Mouse (Mus musculus): Measurements from ENCODE around the gene Mid1. TPM values are rescaled to one million over a fixed set of nuclear protein-coding genes. Genes with fewer than 3 reads are reported as not detected.
"Not testable (repeated sequence)": the region's sequence is repeated elsewhere in the genome, so short reads cannot be mapped to it uniquely, and the experiment has no call there.

The Mid1 gene
- polyA plus RNA-seq, 1 experiment from 2014 or later = 4.8 TPM

GRCm38 (mm10) chrX:169975681-169976131 lies 290.7 kb downstream of the Mid1 start:
- peak; percentile 15; the same call in 1 of the 2 replicates for ATAC-seq (ENCODE audit: low read depth)
- H3K27ac ChIP-seq (ENCODE audit: low read length); H3K9ac ChIP-seq (ENCODE audit: low read length); H3K9me3 ChIP-seq (ENCODE audit: control insufficient read depth, low read length); H3K4me1 ChIP-seq (replicated peaks; ENCODE audit: control insufficient read depth, insufficient read depth, low read length); H3K4me2 ChIP-seq (ENCODE audit: low read depth, low read length); H3K4me3 ChIP-seq (ENCODE audit: low read length); H3K27me3 ChIP-seq (ENCODE audit: control insufficient read depth, insufficient read depth, low read depth, low read length): not testable (repeated sequence)
- peaks cover 20% of the 10 kb centered on the region; the same call in 1 of the 2 replicates for H3K36me3 ChIP-seq (ENCODE audit: control insufficient read depth, insufficient read depth, low read length)
- 60% methylated on average over 3 of the region's 3 CpGs for WGBS

- not testable (repeated sequence) for H3K27ac ChIP-seq (ENCODE audit: low read length); ATAC-seq (ENCODE audit: low read depth); H3K9ac ChIP-seq (ENCODE audit: low read length); H3K9me3 ChIP-seq (ENCODE audit: control insufficient read depth, low read length); H3K4me1 ChIP-seq (replicated peaks; ENCODE audit: control insufficient read depth, insufficient read depth, low read length); H3K27me3 ChIP-seq (ENCODE audit: control insufficient read depth, insufficient read depth, low read depth, low read length); H3K4me2 ChIP-seq (ENCODE audit: low read depth, low read length); H3K4me3 ChIP-seq (ENCODE audit: low read length)
- 67% methylated on average over 5 of the region's 5 CpGs for WGBS
- H3K36me3 ChIP-seq (ENCODE audit: control insufficient read depth, insufficient read depth, low read length) = peaks cover 21% of the 10 kb centered on the region; the same call in 1 of the 2 replicates
Observed at GRCm38 (mm10) chrX:169976340-169976739, 291.3 kb downstream of the Mid1 start.

- ATAC-seq (ENCODE audit: low read depth); H3K4me2 ChIP-seq (ENCODE audit: low read depth, low read length); H3K27me3 ChIP-seq (ENCODE audit: control insufficient read depth, insufficient read depth, low read depth, low read length); H3K4me3 ChIP-seq (ENCODE audit: low read length); H3K27ac ChIP-seq (ENCODE audit: low read length); H3K9me3 ChIP-seq (ENCODE audit: control insufficient read depth, low read length); H3K4me1 ChIP-seq (replicated peaks; ENCODE audit: control insufficient read depth, insufficient read depth, low read length); H3K9ac ChIP-seq (ENCODE audit: low read length): not testable (repeated sequence)
- H3K36me3 ChIP-seq (ENCODE audit: control insufficient read depth, insufficient read depth, low read length) = peaks cover 34% of the 10 kb centered on the region
- WGBS = 89% methylated on average over 7 of the region's 7 CpGs
Observed at GRCm38 (mm10) chrX:169977856-169978435, 292.9 kb downstream of the Mid1 start.

GRCm38 (mm10) chrX:169978436-169979381 lies 293.7 kb downstream of the Mid1 start:
- not testable (repeated sequence) for H3K4me1 ChIP-seq (replicated peaks; ENCODE audit: control insufficient read depth, insufficient read depth, low read length); H3K9ac ChIP-seq (ENCODE audit: low read length); H3K4me3 ChIP-seq (ENCODE audit: low read length); H3K27me3 ChIP-seq (ENCODE audit: control insufficient read depth, insufficient read depth, low read depth, low read length)
- 62% methylated on average over 29 of the region's 29 CpGs for WGBS
- H3K27ac ChIP-seq (ENCODE audit: low read length) = peak overlapping the region; percentile 4; the same call in 1 of the 2 replicates
- H3K4me2 ChIP-seq (ENCODE audit: low read depth, low read length) = peak overlapping the region; percentile 2; the same call in 1 of the 2 replicates
- peaks cover 11% of the 10 kb centered on the region for H3K9me3 ChIP-seq (ENCODE audit: control insufficient read depth, low read length)
- H3K36me3 ChIP-seq (ENCODE audit: control insufficient read depth, insufficient read depth, low read length) = peaks cover 37% of the 10 kb centered on the region
- peak; percentile 35; the same call in 1 of the 2 replicates for ATAC-seq (ENCODE audit: low read depth)

GRCm38 (mm10) chrX:169979461-169980202 lies 294.6 kb downstream of the Mid1 start:
- H3K27me3 ChIP-seq (ENCODE audit: control insufficient read depth, insufficient read depth, low read depth, low read length); ATAC-seq (ENCODE audit: low read depth); H3K4me1 ChIP-seq (replicated peaks; ENCODE audit: control insufficient read depth, insufficient read depth, low read length); H3K9ac ChIP-seq (ENCODE audit: low read length); H3K4me3 ChIP-seq (ENCODE audit: low read length); H3K27ac ChIP-seq (ENCODE audit: low read length); H3K4me2 ChIP-seq (ENCODE audit: low read depth, low read length): not testable (repeated sequence)
- Histone ChIP-seq H3K9me3 (ENCODE audit: control insufficient read depth, low read length) (peaks cover 12% of the 10 kb centered on the region), H3K36me3 (ENCODE audit: control insufficient read depth, insufficient read depth, low read length) (peaks cover 38% of the 10 kb centered on the region)
- 80% methylated on average over 20 of the region's 20 CpGs for WGBS

- H3K4me3 ChIP-seq (ENCODE audit: low read length); H3K9ac ChIP-seq (ENCODE audit: low read length); H3K4me2 ChIP-seq (ENCODE audit: low read depth, low read length); H3K27me3 ChIP-seq (ENCODE audit: control insufficient read depth, insufficient read depth, low read depth, low read length); ATAC-seq (ENCODE audit: low read depth); H3K4me1 ChIP-seq (replicated peaks; ENCODE audit: control insufficient read depth, insufficient read depth, low read length); H3K27ac ChIP-seq (ENCODE audit: low read length): not testable (repeated sequence)
- Histone ChIP-seq H3K9me3 (ENCODE audit: control insufficient read depth, low read length) (peaks cover 16% of the 10 kb centered on the region), H3K36me3 (ENCODE audit: control insufficient read depth, insufficient read depth, low read length) (peaks cover 39% of the 10 kb centered on the region)
- 74% methylated on average over 6 of the region's 6 CpGs for WGBS
Observed at GRCm38 (mm10) chrX:169980203-169980556, 295.2 kb downstream of the Mid1 start.

- peak; percentile 1; the same call in 1 of the 2 replicates for ATAC-seq (ENCODE audit: low read depth)
- H3K4me2 ChIP-seq (ENCODE audit: low read depth, low read length) = no peak overlapping the region
- H3K36me3 ChIP-seq (ENCODE audit: control insufficient read depth, insufficient read depth, low read length) = peaks cover 44% of the 10 kb centered on the region
- H3K9me3 ChIP-seq (ENCODE audit: control insufficient read depth, low read length) = peaks cover 20% of the 10 kb centered on the region
- H3K27ac ChIP-seq (ENCODE audit: low read length) = no peak overlapping the region
- no peaks in the 10 kb centered on the region for H3K27me3 ChIP-seq (ENCODE audit: control insufficient read depth, insufficient read depth, low read depth, low read length)
- H3K9ac ChIP-seq (ENCODE audit: low read length) = no peak overlapping the region
- H3K4me1 ChIP-seq (replicated peaks; ENCODE audit: control insufficient read depth, insufficient read depth, low read length) = no peaks in the 10 kb centered on the region; the same call in 1 of the 2 replicates
- 70% methylated on average over 12 of the region's 12 CpGs for WGBS
- no peak overlapping the region for H3K4me3 ChIP-seq (ENCODE audit: low read length)
Observed at GRCm38 (mm10) chrX:169980809-169981289, 295.9 kb downstream of the Mid1 start.

GRCm38 (mm10) chrX:169981761-169982181 lies 296.8 kb downstream of the Mid1 start:
- not testable (repeated sequence) for H3K27me3 ChIP-seq (ENCODE audit: control insufficient read depth, insufficient read depth, low read depth, low read length); H3K9ac ChIP-seq (ENCODE audit: low read length); H3K4me1 ChIP-seq (replicated peaks; ENCODE audit: control insufficient read depth, insufficient read depth, low read length); H3K27ac ChIP-seq (ENCODE audit: low read length); ATAC-seq (ENCODE audit: low read depth); H3K4me3 ChIP-seq (ENCODE audit: low read length); H3K4me2 ChIP-seq (ENCODE audit: low read depth, low read length)
- WGBS = 81% methylated on average over 19 of the region's 19 CpGs
- Histone ChIP-seq H3K9me3 (ENCODE audit: control insufficient read depth, low read length) (peaks cover 25% of the 10 kb centered on the region), H3K36me3 (ENCODE audit: control insufficient read depth, insufficient read depth, low read length) (peaks cover 50% of the 10 kb centered on the region)
